Mouse (Mus musculus): ENCODE results near the gene Eif2d. TPM values are rescaled to one million over a fixed set of nuclear protein-coding genes. Genes with fewer than 3 reads are reported as not detected.
A peak's percentile ranks its signal among the peaks of the same experiment; 100 is the strongest.

Gene Eif2d
- polyA plus RNA-seq, 1 experiment from 2014 or later, result 58.7 TPM

DNA sequence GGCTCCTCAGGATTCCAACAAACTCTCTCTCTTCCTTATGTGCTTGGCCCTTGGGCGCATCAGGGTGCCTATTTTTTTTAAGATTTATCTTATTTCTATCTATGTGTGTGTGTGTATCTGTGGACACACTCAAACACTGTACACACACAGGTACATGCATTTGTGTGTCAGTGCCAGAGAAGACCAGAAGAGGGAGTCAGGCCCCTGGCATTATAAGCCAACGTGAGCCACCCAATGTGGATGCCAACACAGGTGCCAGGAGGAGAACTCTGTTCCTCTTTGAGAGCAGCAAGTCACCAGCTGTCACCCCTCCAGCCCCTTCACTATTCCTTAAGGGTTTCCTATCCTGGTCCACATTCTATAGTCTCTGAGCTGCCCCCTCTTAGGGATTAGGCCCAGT lies 34.0 kb upstream of the Eif2d start:
- no peak for ATAC-seq (ENCODE audit: low read depth)
- Histone ChIP-seq H3K9ac (replicated peaks; ENCODE audit: low read depth, low read length) (no peak overlapping the region), H3K27me3 (ENCODE audit: control insufficient read depth, insufficient read depth, low read length) (no peaks in the 10 kb centered on the region), H3K4me1 (ENCODE audit: control insufficient read depth, insufficient read depth, low read length) (peaks cover 4% of the 10 kb centered on the region), H3K9me3 (ENCODE audit: control insufficient read depth, low read length) (no peaks in the 10 kb centered on the region), H3K4me2 (ENCODE audit: low read depth, low read length) (no peak overlapping the region), H3K27ac (ENCODE audit: low read depth, low read length) (no peak overlapping the region), H3K36me3 (ENCODE audit: control insufficient read depth, insufficient read depth, low read length) (no peaks in the 10 kb centered on the region), H3K4me3 (ENCODE audit: low read depth, low read length) (no peak overlapping the region)
- WGBS, result 73% methylated on average over 2 of the region's 2 CpGs

DNA sequence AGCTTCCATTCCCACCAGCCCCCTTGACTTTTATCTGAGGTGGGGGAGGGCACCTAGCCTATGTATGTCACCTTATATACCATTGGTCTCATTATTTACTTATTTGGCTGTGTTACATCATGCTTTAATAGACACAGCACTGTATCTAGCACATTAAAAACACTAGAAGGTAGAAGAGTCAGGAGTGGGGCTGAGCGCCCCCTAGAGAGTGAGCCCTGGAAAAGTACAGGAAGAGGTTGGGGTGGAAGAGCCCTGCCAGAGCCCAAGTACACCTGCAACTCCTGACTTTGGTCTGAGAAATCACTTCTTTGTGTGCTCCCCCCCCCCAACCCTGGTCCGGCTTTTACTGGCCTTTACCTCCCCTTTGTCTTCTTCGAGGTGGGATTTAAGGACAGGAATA lies 31.0 kb upstream of the Eif2d start:
- no peak overlapping the region for H3K4me3 ChIP-seq (ENCODE audit: low read depth, low read length)
- no peaks in the 10 kb centered on the region for H3K4me1 ChIP-seq (ENCODE audit: control insufficient read depth, insufficient read depth, low read length)
- no peaks in the 10 kb centered on the region for H3K36me3 ChIP-seq (ENCODE audit: control insufficient read depth, insufficient read depth, low read length)
- no peak overlapping the region for H3K9ac ChIP-seq (replicated peaks; ENCODE audit: low read depth, low read length)
- no peak overlapping the region for H3K27ac ChIP-seq (ENCODE audit: low read depth, low read length)
- H3K27me3 ChIP-seq (ENCODE audit: control insufficient read depth, insufficient read depth, low read length), result no peaks in the 10 kb centered on the region
- no peak for ATAC-seq (ENCODE audit: low read depth)
- H3K4me2 ChIP-seq (ENCODE audit: low read depth, low read length), result no peak overlapping the region
- 52% methylated on average over 3 of the region's 3 CpGs for WGBS
- H3K9me3 ChIP-seq (ENCODE audit: control insufficient read depth, low read length), result no peaks in the 10 kb centered on the region

DNA sequence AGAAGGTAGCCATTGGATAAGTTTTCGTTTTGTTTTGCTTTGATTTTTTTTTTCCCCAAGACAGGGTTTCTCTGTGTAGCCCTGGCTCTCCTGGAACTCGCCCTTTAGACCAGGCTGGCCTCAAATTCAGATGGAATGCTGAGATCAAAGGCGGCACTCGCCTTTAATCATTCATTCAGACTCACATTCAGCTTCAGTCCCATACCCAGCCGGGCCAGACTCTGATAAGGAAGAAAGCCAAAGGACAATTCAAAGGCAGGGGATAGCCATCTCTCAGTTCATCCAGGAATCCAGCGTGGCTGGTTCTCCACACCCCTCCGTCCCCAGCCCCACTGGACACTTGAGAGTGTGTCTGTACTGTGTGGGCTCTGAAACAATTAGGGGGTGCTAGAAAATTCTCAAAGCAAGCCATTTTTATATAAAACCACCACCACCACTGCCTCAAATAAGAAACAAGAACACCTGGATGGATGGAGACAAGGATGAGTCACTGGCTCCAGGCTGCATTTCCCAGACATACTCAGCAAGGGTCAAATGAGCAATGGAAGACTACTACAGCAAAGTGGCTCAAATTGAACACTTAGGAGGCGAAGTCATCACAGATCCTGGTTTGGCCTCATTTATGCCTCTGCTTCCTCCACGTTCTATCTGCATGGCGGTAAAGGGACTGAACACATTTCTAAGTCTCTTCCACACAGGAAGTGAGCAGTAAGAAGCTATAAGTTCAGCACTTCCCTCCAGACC lies 29.3 kb upstream of the Eif2d start:
- H3K4me3 ChIP-seq (ENCODE audit: low read depth, low read length), result no peak overlapping the region
- H3K9me3 ChIP-seq (ENCODE audit: control insufficient read depth, low read length), result no peaks in the 10 kb centered on the region
- ATAC-seq (ENCODE audit: low read depth), result no peak
- H3K27me3 ChIP-seq (ENCODE audit: control insufficient read depth, insufficient read depth, low read length), result no peaks in the 10 kb centered on the region
- no peaks in the 10 kb centered on the region for H3K4me1 ChIP-seq (ENCODE audit: control insufficient read depth, insufficient read depth, low read length)
- WGBS, result 69% methylated on average over 10 of the region's 10 CpGs
- no peak overlapping the region for H3K4me2 ChIP-seq (ENCODE audit: low read depth, low read length)
- peaks cover 11% of the 10 kb centered on the region for H3K36me3 ChIP-seq (ENCODE audit: control insufficient read depth, insufficient read depth, low read length)
- no peak overlapping the region for H3K27ac ChIP-seq (ENCODE audit: low read depth, low read length)
- H3K9ac ChIP-seq (replicated peaks; ENCODE audit: low read depth, low read length), result no peak overlapping the region

DNA sequence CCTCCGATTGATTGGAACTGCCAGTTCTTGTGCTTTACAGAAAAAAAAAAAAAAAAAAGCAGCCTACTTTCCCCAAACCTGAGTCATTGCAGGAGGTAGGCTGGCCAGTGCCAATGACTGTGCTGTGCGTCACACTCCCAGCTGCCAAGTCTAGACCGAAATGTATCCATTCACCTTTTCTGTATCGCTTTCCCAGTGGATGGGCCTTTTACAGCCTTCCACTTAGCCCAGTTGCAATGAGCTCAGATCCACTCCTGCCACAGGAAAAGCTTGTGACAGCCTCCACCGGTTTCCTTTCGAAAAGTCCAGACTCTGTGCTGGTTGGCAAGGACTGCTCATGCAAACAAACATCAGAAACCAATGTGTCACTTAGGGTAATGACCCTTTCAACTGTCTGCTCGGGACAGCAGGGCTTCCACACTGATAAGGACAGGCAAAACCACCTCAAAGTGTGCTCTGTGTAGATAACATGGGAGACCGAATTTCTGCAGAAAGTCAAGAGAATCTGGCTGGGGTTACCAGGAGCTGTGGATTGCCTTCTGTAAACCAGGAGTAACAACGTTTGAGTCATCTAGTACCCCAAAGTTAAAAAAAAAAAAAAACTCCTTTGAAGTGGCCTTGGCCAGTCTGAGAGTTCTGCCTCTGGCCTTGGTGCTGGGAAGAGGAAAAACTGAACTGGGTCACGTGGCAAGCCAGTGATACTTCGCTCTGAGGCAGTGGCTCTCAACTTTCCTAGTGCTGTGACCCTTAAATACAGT lies 26.8 kb upstream of the Eif2d start:
- Histone ChIP-seq H3K27ac (ENCODE audit: low read depth, low read length) (no peak overlapping the region), H3K4me1 (ENCODE audit: control insufficient read depth, insufficient read depth, low read length) (no peaks in the 10 kb centered on the region), H3K36me3 (ENCODE audit: control insufficient read depth, insufficient read depth, low read length) (peaks cover 24% of the 10 kb centered on the region), H3K27me3 (ENCODE audit: control insufficient read depth, insufficient read depth, low read length) (no peaks in the 10 kb centered on the region), H3K9me3 (ENCODE audit: control insufficient read depth, low read length) (no peaks in the 10 kb centered on the region), H3K4me3 (ENCODE audit: low read depth, low read length) (no peak overlapping the region), H3K9ac (replicated peaks; ENCODE audit: low read depth, low read length) (no peak overlapping the region), H3K4me2 (ENCODE audit: low read depth, low read length) (no peak overlapping the region)
- WGBS, result 78% methylated on average over 11 of the region's 11 CpGs
- no peak for ATAC-seq (ENCODE audit: low read depth)

DNA sequence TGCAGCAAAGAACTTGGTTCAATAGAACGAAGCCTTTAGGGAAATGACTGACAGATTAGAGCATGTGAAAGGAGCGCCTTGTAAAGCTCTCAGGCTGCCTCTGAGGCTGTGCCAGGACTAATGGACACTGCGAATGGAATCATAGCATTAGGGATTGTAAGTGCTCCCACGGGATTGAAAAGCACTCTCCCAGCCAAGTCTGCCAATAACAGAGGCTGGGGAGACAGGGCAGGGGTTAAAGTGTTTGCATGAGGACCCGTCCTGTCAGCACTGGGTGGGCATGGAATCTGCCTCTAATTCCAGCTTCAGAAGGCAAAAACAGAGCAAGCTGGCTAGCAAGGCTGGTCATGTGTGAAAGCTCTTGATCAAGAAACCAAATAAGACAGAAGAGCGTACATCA lies 18.8 kb upstream of the Eif2d start:
- H3K9me3 ChIP-seq (ENCODE audit: control insufficient read depth, low read length), result no peaks in the 10 kb centered on the region
- no peak overlapping the region; the same call in 1 of the 2 replicates for H3K27ac ChIP-seq (ENCODE audit: low read depth, low read length)
- no peak overlapping the region for H3K4me3 ChIP-seq (ENCODE audit: low read depth, low read length)
- WGBS, result 33% methylated on average over 6 of the region's 6 CpGs
- 0 out of 2 replicates have a peak, but pooled peaks cover 9% of the 10 kb centered on the region for H3K36me3 ChIP-seq (ENCODE audit: control insufficient read depth, insufficient read depth, low read length)
- H3K4me1 ChIP-seq (ENCODE audit: control insufficient read depth, insufficient read depth, low read length), result peaks cover 8% of the 10 kb centered on the region
- no peaks in the 10 kb centered on the region for H3K27me3 ChIP-seq (ENCODE audit: control insufficient read depth, insufficient read depth, low read length)
- 0 out of 2 replicates have a peak overlapping the region, but pooled peaks have one; percentile 12 for H3K9ac ChIP-seq (replicated peaks; ENCODE audit: low read depth, low read length)
- H3K4me2 ChIP-seq (ENCODE audit: low read depth, low read length), result 0 out of 2 replicates have a peak overlapping the region, but pooled peaks have one; percentile 0
- ATAC-seq (ENCODE audit: low read depth), result no peak

DNA sequence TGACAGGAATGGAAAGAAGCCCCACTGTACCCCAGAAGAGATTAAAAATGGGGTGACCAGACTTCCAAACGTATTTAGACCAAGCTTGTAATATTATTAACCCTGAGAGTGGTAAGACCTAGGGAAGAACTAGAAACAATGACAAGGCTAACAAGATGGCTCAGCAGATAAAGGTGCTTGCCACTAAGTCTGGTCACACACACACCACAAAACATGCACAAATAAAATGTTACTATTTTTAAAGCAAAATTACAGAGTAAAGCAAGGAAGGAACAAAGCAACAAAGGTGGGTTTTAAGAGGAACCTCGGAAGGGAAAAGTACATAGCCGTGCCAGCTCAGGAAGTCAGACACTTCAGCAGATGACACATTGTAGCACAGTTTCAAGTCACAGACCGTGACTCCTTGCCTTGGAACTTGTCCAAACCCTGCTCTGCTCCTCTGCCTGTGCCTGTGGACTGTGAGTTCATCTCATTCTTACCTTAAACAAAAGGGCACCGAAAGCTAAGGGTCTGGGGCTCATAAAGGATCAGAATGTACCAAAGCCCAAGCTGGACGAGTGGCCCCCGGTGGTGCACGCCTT lies 17.9 kb upstream of the Eif2d start:
- WGBS, result 43% methylated on average over 8 of the region's 8 CpGs

DNA sequence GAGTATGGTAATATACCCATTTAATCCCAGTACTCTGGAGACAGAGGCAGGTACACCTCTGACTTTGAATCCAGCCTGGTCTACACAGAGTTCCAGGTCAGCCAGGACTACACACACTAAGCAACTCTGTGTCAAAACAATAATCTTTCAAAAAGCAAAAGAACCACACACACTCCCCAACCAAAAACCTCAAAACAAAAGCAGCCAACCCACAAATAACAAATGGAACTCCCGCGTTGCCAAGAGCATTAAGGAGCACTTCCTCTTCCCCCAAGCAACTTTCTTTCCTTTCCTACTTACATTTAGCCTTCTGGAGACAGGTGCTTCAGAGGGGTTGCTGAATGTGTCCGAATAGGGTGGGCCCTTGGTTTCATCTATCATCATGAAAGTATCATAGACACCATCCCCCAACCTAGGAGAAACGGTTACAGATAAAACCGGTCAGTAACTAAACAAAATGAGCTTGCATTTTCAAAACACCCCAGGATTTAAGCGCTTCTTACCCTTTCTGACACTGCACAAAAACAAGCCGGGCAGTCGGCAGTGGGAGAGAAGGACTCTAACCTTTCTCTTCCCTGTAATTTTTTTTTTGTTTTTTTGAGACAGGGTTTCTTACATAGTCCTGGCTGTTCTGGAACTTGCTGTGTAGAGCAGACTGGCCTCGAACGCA lies 16.9 kb upstream of the Eif2d start:
- WGBS, result 84% methylated on average over 10 of the region's 10 CpGs
- Histone ChIP-seq H3K9me3 (ENCODE audit: control insufficient read depth, low read length) (no peaks in the 10 kb centered on the region), H3K9ac (replicated peaks; ENCODE audit: low read depth, low read length) (no peak overlapping the region), H3K27me3 (ENCODE audit: control insufficient read depth, insufficient read depth, low read length) (no peaks in the 10 kb centered on the region), H3K27ac (ENCODE audit: low read depth, low read length) (no peak overlapping the region), H3K4me1 (ENCODE audit: control insufficient read depth, insufficient read depth, low read length) (peaks cover 9% of the 10 kb centered on the region), H3K4me2 (ENCODE audit: low read depth, low read length) (peak overlapping the region; percentile 47), H3K36me3 (ENCODE audit: control insufficient read depth, insufficient read depth, low read length) (no peaks in the 10 kb centered on the region), H3K4me3 (ENCODE audit: low read depth, low read length) (no peak overlapping the region; the same call in 1 of the 2 replicates)
- ATAC-seq (ENCODE audit: low read depth), result no peak

More for the DNA sequence above, 17.9 kb upstream of the Eif2d start:
- H3K9me3 ChIP-seq (ENCODE audit: control insufficient read depth, low read length), result no peaks in the 10 kb centered on the region
- no peak overlapping the region for H3K9ac ChIP-seq (replicated peaks; ENCODE audit: low read depth, low read length)
- H3K4me3 ChIP-seq (ENCODE audit: low read depth, low read length), result no peak overlapping the region; the same call in 1 of the 2 replicates
- H3K36me3 ChIP-seq (ENCODE audit: control insufficient read depth, insufficient read depth, low read length), result 0 out of 2 replicates have a peak, but pooled peaks cover under 1% of the 10 kb centered on the region
- H3K4me2 ChIP-seq (ENCODE audit: low read depth, low read length), result peak overlapping the region; percentile 19
- ATAC-seq (ENCODE audit: low read depth), result no peak
- peaks cover 9% of the 10 kb centered on the region for H3K4me1 ChIP-seq (ENCODE audit: control insufficient read depth, insufficient read depth, low read length)
- no peak overlapping the region for H3K27ac ChIP-seq (ENCODE audit: low read depth, low read length)
- H3K27me3 ChIP-seq (ENCODE audit: control insufficient read depth, insufficient read depth, low read length), result no peaks in the 10 kb centered on the region

DNA sequence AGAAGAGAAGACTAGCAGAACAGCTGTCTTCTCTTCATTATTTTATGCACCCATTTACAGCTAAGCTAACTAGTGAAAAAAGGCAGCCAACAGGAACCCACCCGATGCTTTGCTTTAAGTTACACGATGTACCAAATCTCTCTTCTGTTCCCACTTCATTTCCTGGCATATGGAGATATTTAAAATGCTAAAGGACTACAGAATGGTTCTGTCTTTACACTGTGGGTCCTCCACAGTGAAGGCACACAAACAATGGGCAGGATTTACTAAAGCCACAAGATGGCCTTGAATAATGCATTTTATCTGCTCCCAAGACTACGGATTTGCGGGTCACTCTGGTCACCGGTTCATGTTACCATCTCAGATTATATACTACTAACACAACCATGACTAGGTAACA lies 15.9 kb upstream of the Eif2d start:
- peak overlapping the region; percentile 39 for H3K9ac ChIP-seq (replicated peaks; ENCODE audit: low read depth, low read length)
- H3K4me3 ChIP-seq (ENCODE audit: low read depth, low read length), result peak overlapping the region; percentile 75
- ATAC-seq (ENCODE audit: low read depth), result no peak
- peak overlapping the region; percentile 47 for H3K4me2 ChIP-seq (ENCODE audit: low read depth, low read length)
- no peaks in the 10 kb centered on the region for H3K9me3 ChIP-seq (ENCODE audit: control insufficient read depth, low read length)
- no peak overlapping the region for H3K27ac ChIP-seq (ENCODE audit: low read depth, low read length)
- 13% methylated on average over 5 of the region's 5 CpGs for whole genome bisulfite sequencing
- no peaks in the 10 kb centered on the region for H3K27me3 ChIP-seq (ENCODE audit: control insufficient read depth, insufficient read depth, low read length)
- no peaks in the 10 kb centered on the region for H3K36me3 ChIP-seq (ENCODE audit: control insufficient read depth, insufficient read depth, low read length)
- peaks cover 9% of the 10 kb centered on the region for H3K4me1 ChIP-seq (ENCODE audit: control insufficient read depth, insufficient read depth, low read length)
